20 mouse cellular contexts compared by ENCODE assay signal in the genomic region with DNA sequence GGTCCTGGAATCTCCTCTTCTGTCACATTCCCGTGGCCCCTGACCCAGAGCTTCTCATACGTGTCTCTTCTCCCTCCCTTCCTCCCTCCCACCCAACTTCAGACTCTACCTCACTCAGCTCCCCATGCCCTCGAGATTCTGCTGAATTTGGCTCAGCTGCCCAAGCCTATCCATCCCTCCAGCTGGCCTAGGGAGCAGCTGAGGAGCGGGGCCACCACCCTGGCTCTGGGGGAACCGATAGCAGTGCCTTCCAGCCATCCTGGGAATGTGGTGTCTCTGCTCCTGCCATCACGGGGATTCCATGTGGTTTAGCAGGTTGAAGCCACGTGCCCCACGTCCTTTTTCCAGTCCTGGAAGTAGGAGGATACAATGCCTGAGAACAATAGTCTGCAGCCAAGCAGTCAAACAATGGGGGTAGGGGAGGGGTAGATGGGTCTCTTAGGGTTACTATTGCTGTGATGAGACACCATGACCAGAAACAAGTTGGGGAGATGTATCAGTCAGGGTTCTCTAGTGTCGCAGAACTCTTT. TPM values are rescaled to one million over a fixed set of nuclear protein-coding genes. Genes with fewer than 3 reads are reported as not detected.
"Had no signal": no experiment of that assay in that cellular context is flagged by ENCODE, and none has a peak within 500 bp of the region (broad histone marks: within the 10 kb centered on the region; RNA-seq: fewer than 3 reads in every experiment).

No protein-coding gene starts in this region.

- ATAC-seq: liver, embryonic 12.5 days; midbrain, embryonic 13.5 days; midbrain, embryonic 16.5 days had no signal

- H3K4me3 ChIP-seq: layer of hippocampus, adult 2 months; limb, embryonic 10.5 days; limb, embryonic 13.5 days; liver, embryonic 12.5 days; liver, embryonic 15.5 days; lung, embryonic 15.5 days; megakaryocyte, embryonic 14.5 days; midbrain, embryonic 10.5 days; midbrain, embryonic 13.5 days had no signal

- H3K9me3 ChIP-seq: limb, embryonic 10.5 days; limb, embryonic 13.5 days; liver, embryonic 12.5 days; liver, embryonic 15.5 days; lung, embryonic 15.5 days; megakaryocyte, embryonic 14.5 days; midbrain, embryonic 10.5 days; midbrain, embryonic 13.5 days had no signal

- H3K27me3 ChIP-seq: liver, embryonic 15.5 days; lung, embryonic 15.5 days; midbrain, embryonic 13.5 days had no signal

- H3K36me3 ChIP-seq: limb, embryonic 10.5 days; limb, embryonic 13.5 days; liver, embryonic 12.5 days; liver, embryonic 15.5 days; lung, embryonic 15.5 days; midbrain, embryonic 10.5 days; midbrain, embryonic 13.5 days had no signal

- H3K4me1 ChIP-seq: liver, embryonic 12.5 days had no signal

- H3K27ac ChIP-seq: kidney, postnatal 0 days; layer of hippocampus, adult 2 months; limb, embryonic 10.5 days; limb, embryonic 13.5 days; liver, embryonic 12.5 days; liver, embryonic 15.5 days; lung, embryonic 15.5 days; midbrain, embryonic 10.5 days; midbrain, embryonic 13.5 days had no signal

- H3K4me2 ChIP-seq: limb, embryonic 13.5 days; liver, embryonic 12.5 days; liver, embryonic 15.5 days; lung, embryonic 15.5 days; midbrain, embryonic 13.5 days had no signal

- H3K9ac ChIP-seq: limb, embryonic 13.5 days; liver, embryonic 12.5 days; liver, embryonic 15.5 days; lung, embryonic 15.5 days; midbrain, embryonic 13.5 days had no signal

- DNase-seq: kidney, postnatal 25 days; layer of hippocampus, adult 9-11 months; liver; lung, adult 18-20 months; lung, postnatal 10 days; lung, postnatal 36 days; thymus, adult 18-20 months; thymus, postnatal 36 days had no signal

RNA-seq across cellular contexts. Expression of a gene that starts 40.0 kb away (rescaled TPM):
- total RNA-seq: monocyte, adult 5-6 weeks had no signal
- polyA plus RNA-seq: limb, embryonic 10.5 days had no signal
